Mouse (Mus musculus): ENCODE results near the gene Hmmr.

Gene Hmmr

GRCm38 (mm10) chr11:40695103-40695502 is 38.1 kb downstream of the Hmmr start, which contains the start of gene Mat2b:
Gene Mat2b (minus strand): TSS chr11:40695203.
- no peak for DNase-seq (ENCODE audit: low read depth in 1 of 2, low spot score in 2 of 2)

GRCm38 (mm10) chr11:40694311-40695087 is 38.7 kb downstream of the Hmmr start:
- DNase-seq (ENCODE audit: low read depth in 1 of 2, low spot score in 2 of 2) = peak; percentile 5 to 6

GRCm38 (mm10) chr11:40693366-40693951 is 39.8 kb downstream of the Hmmr start:
- DNase-seq (ENCODE audit: low read depth in 1 of 2, low spot score in 2 of 2) = peak in 1 of 2 experiments; percentile 1

GRCm38 (mm10) chr11:40692511-40693365 is 40.5 kb downstream of the Hmmr start:
- DNase-seq (ENCODE audit: low read depth in 1 of 2, low spot score in 2 of 2) = peak; percentile 74 to 87

- DNase-seq (ENCODE audit: low read depth in 1 of 2, low spot score in 2 of 2) = peak in 1 of 2 experiments; percentile 9
These were observed 41.1 kb downstream of the Hmmr start for GRCm38 (mm10) chr11:40692101-40692509.

GRCm38 (mm10) chr11:40690444-40691127 is 42.6 kb downstream of the Hmmr start:
- DNase-seq (ENCODE audit: low read depth in 1 of 2, low spot score in 2 of 2) = no peak

GRCm38 (mm10) chr11:40683295-40683694 is 49.9 kb downstream of the Hmmr start:
- DNase-seq (ENCODE audit: low read depth in 1 of 2, low spot score in 2 of 2) = no peak

GRCm38 (mm10) chr11:40682456-40682855 is 50.8 kb downstream of the Hmmr start:
- no peak for DNase-seq (ENCODE audit: low read depth in 1 of 2, low spot score in 2 of 2)

GRCm38 (mm10) chr11:40677169-40677568 is 56.1 kb downstream of the Hmmr start:
- no peak for DNase-seq (ENCODE audit: low read depth in 1 of 2, low spot score in 2 of 2)

GRCm38 (mm10) chr11:40675014-40675730 is 58.0 kb downstream of the Hmmr start:
- DNase-seq (ENCODE audit: low read depth in 1 of 2, low spot score in 2 of 2) = no peak

All from monocyte, adult 2 months (primary cell).